In the genomic region with DNA sequence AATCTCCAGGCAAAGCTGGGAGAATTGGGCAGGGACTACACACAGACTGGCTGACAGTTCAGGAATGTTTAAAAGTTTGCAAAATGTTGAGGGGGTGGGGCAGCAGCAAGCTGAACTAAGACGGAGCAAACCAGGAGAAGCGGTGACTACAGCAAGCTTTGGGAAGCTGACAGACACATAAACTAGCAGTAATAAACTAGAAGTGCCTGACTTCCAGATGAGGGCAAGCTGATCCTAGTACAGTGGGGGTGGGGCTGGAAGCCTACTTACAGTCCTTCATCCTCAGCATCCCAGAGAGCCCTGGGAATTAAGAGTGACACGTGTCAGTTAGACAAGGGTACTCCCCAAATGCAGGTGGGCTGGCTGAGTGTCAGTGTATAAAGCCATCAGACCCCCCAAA, we compare ENCODE assay signal across 18 mouse cellular contexts.
A peak's percentile ranks its signal among the peaks of the same experiment; 100 is the strongest.
DNase-seq lines count a peak whose midpoint lies in the region; ATAC-seq and TF ChIP-seq lines count a peak whose summit lies in the region.
"Had no signal": no experiment of that assay in that cellular context is flagged by ENCODE, and none has a peak within 500 bp of the region (broad histone marks: within the 10 kb centered on the region; RNA-seq: fewer than 3 reads in every experiment).

No protein-coding gene starts in this region.

- no peak overlapping the region for H3K4me3 ChIP-seq in kidney, embryonic 15.5 days (replicated peaks)
- peak overlapping the region; percentile 8 for H3K4me3 ChIP-seq in lung, adult 2 months (replicated peaks; ENCODE audit: extremely low read depth, low read depth, low read length)
- H3K4me3 ChIP-seq in brown adipose tissue, adult 24 weeks (ENCODE audit: insufficient read depth, low read depth, low read length), result 0 out of 2 replicates have a peak overlapping the region, but pooled peaks have one; percentile 5
- no peak overlapping the region for H3K4me3 ChIP-seq in limb, embryonic 12.5 days (replicated peaks)
- H3K4me3 ChIP-seq: hindbrain, embryonic 15.5 days; liver, embryonic 13.5 days; myocyte; neural tube, embryonic 13.5 days had no signal

- H3K9me3 ChIP-seq in kidney, embryonic 15.5 days (replicated peaks), result no peaks in the 10 kb centered on the region
- no peaks in the 10 kb centered on the region for H3K9me3 ChIP-seq in limb, embryonic 12.5 days
- H3K9me3 ChIP-seq: hindbrain, embryonic 15.5 days; liver, embryonic 13.5 days; neural tube, embryonic 13.5 days had no signal

- no peaks in the 10 kb centered on the region for H3K36me3 ChIP-seq in kidney, embryonic 15.5 days
- no peaks in the 10 kb centered on the region for H3K36me3 ChIP-seq in limb, embryonic 12.5 days
- H3K36me3 ChIP-seq: hindbrain, embryonic 15.5 days; liver, embryonic 13.5 days; neural tube, embryonic 13.5 days had no signal

- no peaks in the 10 kb centered on the region for H3K27me3 ChIP-seq in kidney, embryonic 15.5 days
- H3K27me3 ChIP-seq in limb, embryonic 12.5 days, result no peaks in the 10 kb centered on the region
- H3K27me3 ChIP-seq: hindbrain, embryonic 15.5 days had no signal

- DNase-seq in kidney, adult 18-20 months, result no peak
- no peak for DNase-seq in lung, adult 2 months
- DNase-seq in lung, adult 18-20 months, result no peak
- no peak for DNase-seq in adrenal gland, adult 8-10 months
- no peak for DNase-seq in retina, postnatal 1 day
- DNase-seq: cerebellum, adult 9-10 months; forebrain, postnatal 0 days; left cerebral cortex, postnatal 4 days; liver, embryonic 13.5 days; thymus, postnatal 25 days had no signal

- ATAC-seq in kidney, embryonic 15.5 days (replicated peaks; ENCODE audit: low FRiP score), result peak; percentile 49
- peak; percentile 5; the same call in 1 of the 2 replicates for ATAC-seq in limb, embryonic 12.5 days (ENCODE audit: insufficient number of reproducible peaks, insufficient read depth, low FRiP score, low TSS enrichment, low read depth)
- ATAC-seq: forebrain, postnatal 0 days; midbrain, embryonic 16.5 days had no signal

- no peak for TF ChIP-seq POLR2A in lung, adult 2 months (IDR thresholded peaks at IDR 0.05; ENCODE audit: borderline replicate concordance, extremely low read depth, low read depth, low read length)

- peak overlapping the region; percentile 75 for H3K27ac ChIP-seq in kidney, embryonic 15.5 days
- H3K27ac ChIP-seq in brown adipose tissue, adult 24 weeks (replicated peaks; ENCODE audit: low read depth, low read length), result peak overlapping the region; percentile 45
- H3K27ac ChIP-seq in limb, embryonic 12.5 days, result peak overlapping the region; percentile 53; the same call in 1 of the 2 replicates
- H3K27ac ChIP-seq: hindbrain, embryonic 15.5 days; liver, embryonic 13.5 days; macrophage; neural tube, embryonic 13.5 days had no signal

- peaks cover 61% of the 10 kb centered on the region for H3K4me1 ChIP-seq in kidney, embryonic 15.5 days
- 0 out of 2 replicates have a peak, but pooled peaks cover 2% of the 10 kb centered on the region for H3K4me1 ChIP-seq in lung, adult 2 months (ENCODE audit: control insufficient read depth, insufficient read depth, low read length)
- peaks cover 40% of the 10 kb centered on the region for H3K4me1 ChIP-seq in brown adipose tissue, adult 24 weeks (ENCODE audit: control insufficient read depth, insufficient read depth, insufficient read length, low read length)
- peaks cover 63% of the 10 kb centered on the region for H3K4me1 ChIP-seq in limb, embryonic 12.5 days (replicated peaks)

- no peak overlapping the region for H3K9ac ChIP-seq in kidney, embryonic 15.5 days
- no peak overlapping the region for H3K9ac ChIP-seq in limb, embryonic 12.5 days (replicated peaks)
- H3K9ac ChIP-seq: forebrain, postnatal 0 days; hindbrain, embryonic 15.5 days; liver, embryonic 13.5 days; neural tube, embryonic 13.5 days had no signal

- H3K4me2 ChIP-seq in kidney, embryonic 15.5 days, result no peak overlapping the region
- H3K4me2 ChIP-seq in limb, embryonic 12.5 days, result peak overlapping the region; percentile 20
- H3K4me2 ChIP-seq: hindbrain, embryonic 15.5 days; liver, embryonic 13.5 days; neural tube, embryonic 13.5 days had no signal

- TF ChIP-seq CTCF in lung, adult 2 months (IDR thresholded peaks at IDR 0.05; ENCODE audit: insufficient read depth, low read length), result no peak

- 25% methylated on average over 3 of the region's 3 CpGs for WGBS in kidney, embryonic 15.5 days
- WGBS in lung, adult 2 months, result 48% methylated on average over 3 of the region's 3 CpGs
- 11% methylated on average over 3 of the region's 3 CpGs for WGBS in limb, embryonic 12.5 days

Comparison
In these comparisons a context has a peak if more than half of its experiments do, and no peak if none do; other contexts are left out.
1. H3K4me3 ChIP-seq: peak in lung, adult 2 months (single experiment) and brown adipose tissue, adult 24 weeks (single experiment); none in kidney, embryonic 15.5 days (single experiment) and limb, embryonic 12.5 days (single experiment).
2. Peak in every context shown above with its lines, with median percentiles within 50 percentile points of each other: H3K27ac ChIP-seq.